Mouse (Mus musculus) frontal cortex, adult 2 months (tissue): ENCODE data around the gene 1700122O11Rik. TPM values are rescaled to one million over a fixed set of nuclear protein-coding genes. Genes with fewer than 3 reads are reported as not detected.

ENCODE experiments used
- DNase-seq, 2 experiments: peaks; one replicate each; pipeline ENCODE4 v3.0.0; 2022; ENCODE audit warnings: low spot score in 1 of 2; ENCODE audit errors: extremely low spot score in 1 of 2
- polyA plus RNA-seq: library from polyadenylated mRNA; depleted of rRNA; stranded (reverse); fragments of >200 nt; gene quantifications from 2 replicates; pipeline ENCODE4 v1.2.3, GENCODE M21; 2012

1700122O11Rik gene
- polyA plus RNA-seq, 1 experiment = not detected

- DNase-seq = no peak
Measured at GRCm38 (mm10) chr17:48029241-48029640, 8.9 kb downstream of the 1700122O11Rik start.

GRCm38 (mm10) chr17:48028250-48028649 is 9.8 kb downstream of the 1700122O11Rik start:
- DNase-seq = no peak

GRCm38 (mm10) chr17:48027677-48028076 is 10.4 kb downstream of the 1700122O11Rik start:
- DNase-seq = no peak

GRCm38 (mm10) chr17:48027019-48027418 is 11.1 kb downstream of the 1700122O11Rik start:
- DNase-seq = no peak

- no peak for DNase-seq
Measured at GRCm38 (mm10) chr17:48024045-48024444, 14.0 kb downstream of the 1700122O11Rik start.

- DNase-seq = no peak
Measured at GRCm38 (mm10) chr17:48019585-48019984, 18.5 kb downstream of the 1700122O11Rik start.

GRCm38 (mm10) chr17:48016566-48016965 is 21.5 kb downstream of the 1700122O11Rik start:
- no peak for DNase-seq

DNA sequence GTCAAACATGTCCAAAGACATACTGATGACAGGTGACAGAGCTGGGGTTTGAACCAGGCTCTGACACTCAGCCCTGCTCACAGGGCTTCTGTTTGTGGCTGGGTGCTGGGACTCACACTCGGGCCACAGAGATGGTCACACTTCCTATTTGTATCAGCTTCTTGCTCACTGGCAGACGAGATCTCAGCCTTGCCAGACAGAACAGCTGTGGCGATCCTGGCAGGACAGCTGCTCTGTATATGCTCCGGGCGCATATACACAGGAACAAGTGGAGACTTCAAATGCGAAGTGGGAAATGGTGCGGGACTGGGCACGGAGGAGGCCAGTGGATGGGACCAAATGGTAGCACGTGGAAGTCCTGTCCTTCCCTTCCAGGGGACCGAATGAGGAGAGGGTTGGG is 25.5 kb downstream of the 1700122O11Rik start:
- DNase-seq = no peak

DNA sequence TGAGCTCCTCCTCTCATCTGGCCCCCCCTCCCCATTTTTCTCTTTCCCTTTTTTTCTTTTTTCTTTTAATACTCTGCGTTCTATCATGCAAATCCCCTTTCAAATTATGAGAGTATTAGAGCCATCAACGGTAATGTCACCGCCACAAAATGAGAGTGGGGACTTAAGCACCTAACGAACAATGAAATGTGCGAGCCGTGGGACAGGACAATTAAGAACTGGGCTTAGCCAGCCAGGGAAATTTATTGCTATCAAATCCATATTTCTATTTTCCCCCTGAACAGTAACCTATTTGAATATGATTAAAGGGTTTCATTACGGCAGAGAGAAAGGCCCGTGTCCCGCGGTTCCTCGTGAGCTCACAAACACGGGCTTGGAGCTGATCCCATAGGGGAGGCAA is 27.0 kb downstream of the 1700122O11Rik start:
- no peak for DNase-seq

- no peak for DNase-seq
Measured at GRCm38 (mm10) chr17:48010283-48010682, 27.8 kb downstream of the 1700122O11Rik start.

DNA sequence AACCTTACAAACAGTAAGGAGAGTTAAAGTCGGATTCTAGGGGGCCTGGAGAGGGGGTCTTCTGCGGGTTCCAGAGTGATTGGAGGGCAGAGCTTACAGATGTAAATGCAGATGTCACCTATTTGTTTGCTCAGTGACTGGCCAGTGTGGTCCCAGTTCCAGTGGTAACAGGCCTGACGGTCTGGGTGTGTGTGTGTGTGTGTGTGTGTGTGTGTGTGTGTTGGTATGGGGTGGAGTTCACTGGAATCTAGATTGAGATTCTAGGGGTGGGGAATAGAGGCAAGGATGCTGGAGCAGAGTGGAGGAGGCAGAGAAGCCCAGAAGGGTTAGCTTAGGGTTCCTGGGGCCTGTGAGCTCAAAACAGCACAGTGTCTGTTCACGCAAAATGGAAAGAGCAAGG is 32.3 kb downstream of the 1700122O11Rik start:
- no peak for DNase-seq

DNA sequence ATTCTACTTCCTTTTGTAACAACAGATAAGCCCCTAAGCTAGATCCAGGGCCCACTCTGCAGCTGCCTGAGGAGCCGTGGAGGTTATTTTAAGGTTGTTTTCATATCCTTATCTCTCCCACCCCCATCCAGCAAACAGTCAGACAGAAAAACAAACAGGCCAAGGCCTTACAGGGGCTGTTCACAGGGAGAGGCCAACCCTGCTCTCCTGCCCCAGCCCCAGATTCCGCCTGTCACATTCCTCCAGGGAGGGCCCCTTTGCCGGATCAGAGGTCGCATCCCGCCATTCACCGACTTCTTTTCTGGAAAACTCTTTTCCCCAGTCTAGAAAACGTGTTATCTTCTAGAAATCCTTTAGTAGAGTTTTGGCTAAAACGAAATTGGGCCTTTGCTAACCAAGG is 33.0 kb downstream of the 1700122O11Rik start:
- DNase-seq = no peak

DNA sequence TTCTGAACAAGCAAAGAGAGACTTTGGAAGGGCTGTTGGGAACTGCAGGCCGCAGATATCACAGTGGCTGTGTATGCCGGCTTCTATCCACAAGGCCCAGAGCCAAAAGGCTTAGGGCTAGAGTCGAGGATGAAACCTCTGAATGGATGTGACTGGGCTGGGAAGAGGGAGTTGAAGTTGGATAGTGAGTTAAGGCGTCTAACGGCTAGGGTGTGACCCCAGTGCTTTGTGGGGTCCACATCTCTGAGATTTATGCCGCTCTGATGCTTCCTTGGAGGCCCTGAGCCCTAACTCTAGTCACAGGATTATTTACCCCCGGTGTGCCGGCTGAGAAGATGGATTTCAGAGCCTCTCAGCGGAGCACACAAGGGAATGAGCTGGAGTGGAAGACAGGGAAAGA is 33.5 kb downstream of the 1700122O11Rik start:
- no peak for DNase-seq

- DNase-seq = no peak
Measured at GRCm38 (mm10) chr17:48002486-48002885, 35.6 kb downstream of the 1700122O11Rik start.

DNA sequence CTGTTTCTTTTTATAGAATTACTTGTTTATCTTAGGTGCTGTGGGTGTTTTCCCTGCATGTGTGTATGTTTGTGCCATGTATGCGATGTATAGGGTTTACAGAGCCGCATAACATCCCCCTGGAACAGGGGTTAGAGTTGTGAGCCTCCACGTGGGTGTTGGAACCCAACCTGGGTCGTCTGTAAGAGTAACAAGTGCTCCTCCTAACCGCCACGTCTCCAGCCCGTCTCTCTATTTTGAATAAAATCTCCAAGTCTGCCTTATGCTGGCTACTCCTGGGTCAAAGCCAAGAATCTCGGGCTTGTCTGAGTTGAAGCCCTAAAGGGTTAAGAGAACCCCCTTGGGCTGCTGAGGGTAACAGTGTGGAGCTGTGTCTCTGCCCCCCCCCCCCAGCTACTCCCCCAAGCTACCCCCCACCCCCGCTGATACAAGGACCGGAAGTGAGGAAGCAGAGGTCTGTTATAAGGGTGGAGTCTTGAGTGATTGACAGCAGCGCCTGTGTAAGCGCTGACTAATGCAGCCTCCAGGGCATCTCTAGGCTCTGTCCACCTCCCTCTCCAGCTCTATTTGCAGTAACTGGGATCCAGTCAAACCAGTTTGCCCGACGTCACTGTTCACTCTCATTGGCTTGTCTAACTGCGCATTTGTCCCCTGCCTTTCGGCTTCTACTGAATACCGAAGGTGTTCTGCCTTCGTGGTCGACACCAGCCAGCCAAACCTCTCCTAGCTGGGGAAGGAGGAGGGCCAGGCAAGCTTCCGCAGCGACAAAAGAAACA is 36.3 kb downstream of the 1700122O11Rik start:
- DNase-seq = peak in 1 of 2 experiments; percentile 37

- DNase-seq = no peak
Measured at GRCm38 (mm10) chr17:48001157-48001556, 36.9 kb downstream of the 1700122O11Rik start.

DNA sequence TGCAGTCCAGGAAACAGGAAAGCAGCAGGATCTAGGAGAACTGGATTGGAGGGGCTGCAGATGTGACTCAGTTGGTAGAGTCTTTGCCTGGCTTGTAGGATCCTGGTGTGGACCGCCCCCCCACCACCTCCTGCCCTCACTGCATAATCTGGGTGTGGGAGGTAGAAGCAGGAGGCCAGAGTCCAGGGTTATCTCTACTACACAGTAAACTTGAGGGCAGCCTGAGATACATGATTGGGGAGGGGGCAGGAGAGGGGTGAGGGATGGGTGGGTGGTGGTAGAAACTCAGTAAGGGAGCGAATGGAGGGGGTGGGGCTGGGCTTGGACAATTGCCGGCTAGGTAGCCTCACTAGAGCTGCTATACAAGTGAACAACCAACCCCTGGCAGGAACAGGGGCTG is 38.3 kb downstream of the 1700122O11Rik start:
- DNase-seq = no peak

GRCm38 (mm10) chr17:47999403-47999802 is 38.7 kb downstream of the 1700122O11Rik start:
- no peak for DNase-seq

GRCm38 (mm10) chr17:47997806-47998205 is 40.3 kb downstream of the 1700122O11Rik start:
- no peak for DNase-seq

- DNase-seq = no peak
Measured at GRCm38 (mm10) chr17:47990392-47991123, 47.5 kb downstream of the 1700122O11Rik start.

DNA sequence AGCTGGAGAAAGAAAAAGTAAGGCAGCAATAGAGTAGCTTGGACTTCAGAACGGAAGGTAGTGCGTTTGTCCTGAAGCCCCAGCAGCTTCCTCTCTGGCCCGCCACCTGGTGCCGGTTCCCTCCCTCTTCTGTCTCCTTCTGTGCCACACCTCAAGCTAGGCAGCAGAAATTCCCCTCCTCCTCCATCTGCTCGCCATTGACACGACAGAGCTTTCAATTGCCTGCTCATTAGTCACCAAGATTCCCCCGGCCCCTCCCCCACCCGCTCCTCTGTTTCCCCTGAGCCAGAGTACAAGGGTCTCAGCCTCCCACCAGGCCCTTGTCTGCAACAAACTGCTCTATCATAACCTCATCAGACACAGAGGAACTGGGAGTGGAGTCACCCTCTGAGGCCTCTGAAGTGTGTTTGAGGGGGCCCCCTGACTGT is 48.1 kb downstream of the 1700122O11Rik start:
- no peak for DNase-seq

DNA sequence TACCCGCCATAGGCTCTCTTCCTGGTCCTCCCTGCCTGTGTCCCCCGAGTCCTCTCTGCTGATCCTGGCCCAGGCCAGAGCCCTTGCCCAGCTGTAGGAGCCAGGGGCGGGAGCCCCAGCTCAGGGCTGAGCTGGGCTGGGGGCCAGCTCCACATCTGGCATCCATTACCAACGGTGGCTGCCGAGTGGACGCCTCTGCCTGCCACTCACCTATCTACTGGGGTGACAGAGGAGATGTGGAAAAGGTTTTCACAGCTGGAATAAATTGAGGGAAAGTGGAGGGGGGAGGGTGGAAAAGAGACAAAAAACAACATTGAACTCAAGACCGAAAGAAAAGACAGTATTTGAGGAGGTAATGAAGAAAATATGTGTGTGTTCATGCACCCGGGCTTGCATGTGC is 49.3 kb downstream of the 1700122O11Rik start:
- DNase-seq = no peak
